Mouse (Mus musculus): ENCODE results near the gene Fgd1. TPM values are rescaled to one million over a fixed set of nuclear protein-coding genes. Genes with fewer than 3 reads are reported as not detected.

Fgd1 gene
- polyA plus RNA-seq, 1 experiment = not detected

- no peak for TF ChIP-seq GATA1 (IDR thresholded peaks at IDR 0.05; ENCODE audit: low read length)
- TF ChIP-seq TAL1 (IDR thresholded peaks at IDR 0.05; ENCODE audit: low read length) = no peak
These were observed 78.0 kb downstream of the Fgd1 start for GRCm38 (mm10) chrX:151123933-151124332.

GRCm38 (mm10) chrX:151130493-151130892 is 84.5 kb downstream of the Fgd1 start:
- no peaks in the 10 kb centered on the region for H3K36me3 ChIP-seq (ENCODE audit: control insufficient read depth)
- no peaks in the 10 kb centered on the region for H3K9me3 ChIP-seq (ENCODE audit: control insufficient read depth, low read length)
- TF ChIP-seq GATA1 (IDR thresholded peaks at IDR 0.05; ENCODE audit: low read length) (no peak), TAL1 (IDR thresholded peaks at IDR 0.05; ENCODE audit: low read length) (no peak)
- no peaks in the 10 kb centered on the region for H3K4me1 ChIP-seq (ENCODE audit: control insufficient read depth)
- no peak overlapping the region for H3K4me3 ChIP-seq (replicated peaks)
- H3K27me3 ChIP-seq (ENCODE audit: control insufficient read depth) = no peaks in the 10 kb centered on the region

More at GRCm38 (mm10) chrX:151123933-151124332, 78.0 kb downstream of the Fgd1 start:
- Histone ChIP-seq H3K27me3 (ENCODE audit: control insufficient read depth) (peaks cover 3% of the 10 kb centered on the region; the same call in 1 of the 2 replicates), H3K4me1 (ENCODE audit: control insufficient read depth) (no peaks in the 10 kb centered on the region), H3K4me3 (replicated peaks) (no peak overlapping the region), H3K9me3 (ENCODE audit: control insufficient read depth, low read length) (no peaks in the 10 kb centered on the region), H3K36me3 (ENCODE audit: control insufficient read depth) (no peaks in the 10 kb centered on the region)

GRCm38 (mm10) chrX:151132785-151133184 is 86.8 kb downstream of the Fgd1 start:
- H3K36me3 ChIP-seq (ENCODE audit: control insufficient read depth) = no peaks in the 10 kb centered on the region
- H3K27me3 ChIP-seq (ENCODE audit: control insufficient read depth) = peaks cover under 1% of the 10 kb centered on the region; the same call in 1 of the 2 replicates
- H3K4me3 ChIP-seq (replicated peaks) = no peak overlapping the region
- H3K4me1 ChIP-seq (ENCODE audit: control insufficient read depth) = no peaks in the 10 kb centered on the region
- no peaks in the 10 kb centered on the region; the same call in 1 of the 2 replicates for H3K9me3 ChIP-seq (ENCODE audit: control insufficient read depth, low read length)
- TF ChIP-seq TAL1 (IDR thresholded peaks at IDR 0.05; ENCODE audit: low read length) = no peak
- no peak for TF ChIP-seq GATA1 (IDR thresholded peaks at IDR 0.05; ENCODE audit: low read length)

Other genes with a start within 250 kb of the Fgd1 start
- gene Maged2, start 231.8 kb upstream of the Fgd1 start, polyA plus RNA-seq (2012) = 0.15 TPM in 2 replicates
- 0.04 and 0.08 TPM in 2 replicates for gene Gnl3l, start 28.8 kb upstream of the Fgd1 start, polyA plus RNA-seq (2012)
- gene Tsr2, start 50.4 kb downstream of the Fgd1 start, polyA plus RNA-seq (2012) = 0.06 and 0.21 TPM in 2 replicates
- gene Wnk3, start 151.9 kb downstream of the Fgd1 start, polyA plus RNA-seq (2012) = not detected in 2 replicates

All from erythroblast, embryonic 14.5 days (primary cell).